Mouse (Mus musculus) ES-Bruce4 (cell line): ENCODE results near the gene Fcgr4. TPM values are rescaled to one million over a fixed set of nuclear protein-coding genes. Genes with fewer than 3 reads are reported as not detected.

Source experiments
- H3K27ac ChIP-seq: 2 replicates; pipeline ENCODE4 v1.5.1; 2012; ENCODE audit warnings: low read length, inconsistent platforms; ENCODE audit not compliant: insufficient read depth
- H3K27me3 ChIP-seq: 2 replicates; pipeline ENCODE4 v1.6.1; 2012; ENCODE audit warnings: mild to moderate bottlenecking, low read length, inconsistent platforms; ENCODE audit not compliant: control insufficient read depth, poor library complexity, insufficient read depth, severe bottlenecking
- H3K36me3 ChIP-seq: 2 replicates; pipeline ENCODE4 v1.6.1; 2012; ENCODE audit warnings: inconsistent platforms, mild to moderate bottlenecking, low read length, moderate library complexity; ENCODE audit not compliant: control insufficient read depth, poor library complexity, insufficient read depth, severe bottlenecking
- H3K4me1 ChIP-seq: one replicate; pipeline ENCODE4 v1.8.1; 2011; ENCODE audit warnings: low read length; ENCODE audit not compliant: control insufficient read depth, insufficient read depth
- H3K4me3 ChIP-seq: 2 replicates; pipeline ENCODE4 v1.5.1; 2011; ENCODE audit warnings: low read depth, mild to moderate bottlenecking, low read length
- H3K9ac ChIP-seq: 2 replicates; pipeline ENCODE4 v1.6.1; 2012; ENCODE audit warnings: low read depth, mild to moderate bottlenecking, inconsistent platforms; ENCODE audit not compliant: poor library complexity, severe bottlenecking
- H3K9me3 ChIP-seq: replicated peaks from 2 replicates; pipeline ENCODE4 v1.6.1; 2012; ENCODE audit warnings: mild to moderate bottlenecking, low read length, inconsistent platforms; ENCODE audit not compliant: control insufficient read depth, poor library complexity, insufficient read depth, severe bottlenecking
- CTCF ChIP-seq: IDR thresholded peaks from one replicate; pipeline ENCODE4 v1.8.1; 2011; ENCODE audit warnings: low read depth, low read length
- EP300 ChIP-seq: IDR thresholded peaks from 2 replicates; pipeline ENCODE4 v1.6.1; 2011; ENCODE audit warnings: low read depth, low read length; ENCODE audit not compliant: insufficient read depth
- POLR2A ChIP-seq: IDR thresholded peaks from one replicate; pipeline ENCODE4 v1.8.1; 2011; ENCODE audit warnings: low read length; ENCODE audit not compliant: insufficient read depth
- polyA plus RNA-seq: library from polyadenylated mRNA; stranded (reverse); fragments of >200 nt; gene quantifications from 2 replicates; pipeline ENCODE4 v1.2.4, GENCODE M21; 2011; ENCODE audit warnings: low read depth; ENCODE audit not compliant: missing spikeins, insufficient read depth, insufficient read length

Gene Fcgr4
- polyA plus RNA-seq, 1 experiment: not detected

GRCm38 (mm10) chr1:171016676-171017356, 1.9 kb upstream of the Fcgr4 start:
- no peak overlapping the region for H3K27ac ChIP-seq
- TF ChIP-seq POLR2A (no peak), CTCF (no peak), EP300 (no peak)
- H3K27me3 ChIP-seq: no peaks in the 10 kb centered on the region
- no peaks in the 10 kb centered on the region for H3K36me3 ChIP-seq
- no peaks in the 10 kb centered on the region for H3K4me1 ChIP-seq
- no peak overlapping the region for H3K9ac ChIP-seq
- H3K9me3 ChIP-seq: no peaks in the 10 kb centered on the region
- no peak overlapping the region for H3K4me3 ChIP-seq

GRCm38 (mm10) chr1:171017468-171018158, 1.1 kb upstream of the Fcgr4 start:
- Histone ChIP-seq H3K4me3 (no peak overlapping the region), H3K9ac (no peak overlapping the region), H3K27me3 (no peaks in the 10 kb centered on the region), H3K27ac (no peak overlapping the region), H3K9me3 (no peaks in the 10 kb centered on the region), H3K36me3 (no peaks in the 10 kb centered on the region), H3K4me1 (no peaks in the 10 kb centered on the region)
- TF ChIP-seq POLR2A (no peak), EP300 (no peak), CTCF (no peak)

GRCm38 (mm10) chr1:171019311-171019950, 711 bp downstream of the Fcgr4 start:
- no peaks in the 10 kb centered on the region for H3K36me3 ChIP-seq
- no peak overlapping the region for H3K27ac ChIP-seq
- no peak overlapping the region for H3K9ac ChIP-seq
- H3K4me3 ChIP-seq: no peak overlapping the region
- TF ChIP-seq EP300: no peak
- no peaks in the 10 kb centered on the region for H3K27me3 ChIP-seq
- H3K4me1 ChIP-seq: no peaks in the 10 kb centered on the region
- H3K9me3 ChIP-seq: no peaks in the 10 kb centered on the region

GRCm38 (mm10) chr1:171031752-171032151, 13.0 kb downstream of the Fcgr4 start:
- no peak for TF ChIP-seq POLR2A
- H3K4me3 ChIP-seq: no peak overlapping the region
- no peaks in the 10 kb centered on the region for H3K27me3 ChIP-seq
- H3K4me1 ChIP-seq: no peaks in the 10 kb centered on the region
- no peak overlapping the region for H3K27ac ChIP-seq
- no peaks in the 10 kb centered on the region for H3K36me3 ChIP-seq
- H3K9ac ChIP-seq: no peak overlapping the region
- no peaks in the 10 kb centered on the region for H3K9me3 ChIP-seq

- H3K27me3 ChIP-seq: no peaks in the 10 kb centered on the region
- H3K27ac ChIP-seq: no peak overlapping the region
- TF ChIP-seq CTCF (no peak), EP300 (no peak), POLR2A (no peak)
- H3K9ac ChIP-seq: peak overlapping the region; percentile 33
- H3K36me3 ChIP-seq: no peaks in the 10 kb centered on the region
- H3K9me3 ChIP-seq: no peaks in the 10 kb centered on the region
- H3K4me3 ChIP-seq: peak overlapping the region; percentile 80
- no peaks in the 10 kb centered on the region for H3K4me1 ChIP-seq
Measured at GRCm38 (mm10) chr1:171032691-171033090, 14.0 kb downstream of the Fcgr4 start.

GRCm38 (mm10) chr1:171033196-171033595, 14.5 kb downstream of the Fcgr4 start:
- H3K27me3 ChIP-seq: no peaks in the 10 kb centered on the region
- H3K27ac ChIP-seq: no peak overlapping the region
- H3K9me3 ChIP-seq: no peaks in the 10 kb centered on the region
- peak overlapping the region; percentile 80 for H3K4me3 ChIP-seq
- H3K36me3 ChIP-seq: no peaks in the 10 kb centered on the region
- H3K9ac ChIP-seq: peak overlapping the region; percentile 33
- no peaks in the 10 kb centered on the region for H3K4me1 ChIP-seq
- TF ChIP-seq POLR2A (no peak), CTCF (no peak), EP300 (no peak)
